Mouse (Mus musculus) heart, postnatal 4 days (tissue): ENCODE results near the gene Kcna2. TPM values are rescaled to one million over a fixed set of nuclear protein-coding genes. Genes with fewer than 3 reads are reported as not detected.

Experiments
- DNase-seq: peaks from one replicate; pipeline ENCODE4 v3.0.0; 2021
- total RNA-seq, 2 experiments: library from RNA; stranded (reverse); gene quantifications; 2 replicates each; pipeline ENCODE4 v1.2.3; 2021

The Kcna2 gene
- under 1 TPM; 0.14 to 0.43 TPM for total RNA-seq

DNA sequence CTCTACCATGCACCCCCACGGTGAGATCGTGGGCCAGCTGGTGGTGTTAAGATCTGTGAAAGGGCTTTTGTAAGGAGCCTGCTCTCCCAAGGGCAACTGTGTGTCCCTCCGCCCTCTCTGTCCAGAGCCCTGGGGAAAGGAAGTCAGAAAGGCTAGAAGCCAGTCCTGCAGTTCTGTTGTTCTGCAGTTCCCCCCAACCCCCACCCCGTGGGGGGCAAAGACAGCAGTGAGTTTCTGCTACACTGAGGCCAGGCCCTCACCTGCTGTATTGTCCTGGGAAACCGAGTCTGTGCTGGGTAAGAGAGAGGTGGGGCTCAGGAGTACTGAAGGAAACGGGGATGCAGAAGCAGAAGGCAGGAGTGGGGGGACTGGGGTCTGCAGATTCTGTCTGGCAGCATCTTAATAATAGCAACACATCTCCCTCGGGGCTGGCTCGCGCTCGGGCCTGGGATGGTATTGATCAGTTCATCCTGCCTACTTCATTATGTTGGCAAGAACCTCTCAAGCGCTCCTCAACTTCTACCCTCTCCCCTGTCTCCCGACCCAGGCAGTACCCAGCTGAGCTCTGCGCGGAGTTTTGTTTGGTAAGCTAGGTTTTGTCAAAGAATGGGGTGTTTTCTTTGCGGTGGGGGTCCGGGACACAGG is at the start of gene Kcna2:
Kcna2 (plus strand) TSS at position 336 of the 645 bp plus-strand sequence.
- DNase-seq: no peak

DNA sequence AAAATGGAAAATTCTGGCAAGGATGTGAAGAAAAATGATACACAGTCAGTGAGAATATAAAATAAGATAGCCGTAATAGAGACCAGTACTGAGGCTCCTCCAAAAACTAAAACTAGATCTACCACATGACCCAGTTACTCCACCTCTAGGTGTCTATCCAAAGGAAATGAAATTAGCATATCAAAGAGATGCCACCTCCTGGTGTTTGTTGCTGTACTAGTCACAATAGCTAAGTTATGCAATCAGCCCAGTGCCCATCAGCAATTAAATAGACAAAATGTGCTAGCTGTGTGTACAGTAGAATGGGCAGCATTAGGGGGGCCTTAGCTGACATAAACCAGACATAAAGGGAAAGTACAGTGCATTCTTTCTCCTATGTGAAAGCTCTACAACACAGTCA is 39.5 kb upstream of the Kcna2 start:
- DNase-seq: no peak

DNA sequence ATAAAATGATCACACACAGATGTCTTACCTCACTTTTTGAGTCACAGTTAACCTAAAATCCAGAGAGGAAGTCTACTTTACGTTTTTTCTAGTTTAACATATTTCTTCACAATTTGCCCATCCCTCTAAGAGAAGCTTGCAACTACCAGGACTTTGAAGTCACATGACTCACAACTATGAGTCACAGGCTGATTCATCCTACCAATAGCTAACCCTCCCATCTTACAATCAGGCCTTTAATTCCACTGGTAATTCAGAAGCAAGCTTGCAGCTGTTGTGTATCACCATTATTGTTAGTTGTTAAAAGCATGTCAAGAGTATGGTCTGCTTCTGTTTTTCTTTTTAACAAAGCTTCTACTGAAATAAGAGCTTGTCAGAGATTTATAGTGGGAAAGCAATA is 38.2 kb upstream of the Kcna2 start:
- no peak for DNase-seq

DNA sequence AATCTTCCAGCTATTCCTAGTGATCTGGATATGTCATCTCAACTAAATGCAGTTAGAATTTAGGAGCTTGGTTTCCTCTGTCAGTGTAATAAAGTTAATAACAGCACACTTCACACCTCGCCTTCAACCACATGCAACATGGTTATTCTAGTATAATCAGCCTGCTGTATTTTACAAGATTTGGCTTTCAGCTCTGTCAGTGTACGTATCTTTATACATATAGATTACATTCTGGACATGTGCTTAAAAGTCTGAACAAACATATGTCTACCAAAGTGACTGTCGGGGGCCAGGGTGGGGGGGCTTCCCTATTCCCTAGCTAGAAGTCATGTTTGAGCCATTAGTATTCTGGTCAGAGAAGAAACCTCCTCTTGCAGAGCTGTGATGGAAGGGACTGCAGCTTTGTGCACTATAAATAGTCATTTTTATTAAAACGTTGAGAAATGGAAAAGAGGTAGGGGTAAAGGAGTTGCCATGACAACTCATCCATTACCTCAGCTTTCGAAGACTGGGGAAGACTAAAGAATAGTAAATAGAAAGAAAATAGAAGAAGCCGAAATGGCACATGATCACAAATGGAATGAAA is 35.3 kb upstream of the Kcna2 start:
- DNase-seq: no peak

DNA sequence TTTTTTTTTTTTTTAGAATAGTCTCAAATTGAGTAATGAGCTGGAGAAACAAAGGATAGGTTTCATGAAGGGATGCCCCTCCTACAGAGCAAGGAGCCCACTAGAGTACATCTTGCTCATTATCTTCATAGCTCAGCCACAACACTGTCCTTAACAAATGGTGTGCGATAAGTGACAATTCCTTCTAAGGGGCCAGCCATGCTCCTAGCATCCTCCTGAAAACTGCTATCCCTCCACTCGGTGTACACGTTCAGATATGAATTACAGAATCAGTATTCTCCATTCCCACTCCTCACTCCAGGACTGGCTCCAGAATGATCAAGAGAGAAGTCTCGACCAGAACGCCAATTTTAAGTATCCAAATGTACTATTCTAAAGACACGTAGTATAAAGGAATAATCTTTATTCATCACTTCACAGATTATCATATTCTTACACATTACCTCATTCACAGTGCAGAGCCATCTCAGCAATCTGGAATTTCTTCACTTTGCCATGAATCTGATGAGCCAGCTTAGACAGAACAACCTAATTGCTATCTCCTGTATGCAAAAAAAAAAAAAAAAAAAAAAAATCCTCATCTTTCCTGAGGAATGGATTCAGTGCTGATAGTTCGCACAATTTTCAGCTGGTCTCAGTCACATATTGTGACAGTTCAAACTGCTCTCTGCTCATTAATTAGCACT is 34.6 kb upstream of the Kcna2 start:
- no peak for DNase-seq

DNA sequence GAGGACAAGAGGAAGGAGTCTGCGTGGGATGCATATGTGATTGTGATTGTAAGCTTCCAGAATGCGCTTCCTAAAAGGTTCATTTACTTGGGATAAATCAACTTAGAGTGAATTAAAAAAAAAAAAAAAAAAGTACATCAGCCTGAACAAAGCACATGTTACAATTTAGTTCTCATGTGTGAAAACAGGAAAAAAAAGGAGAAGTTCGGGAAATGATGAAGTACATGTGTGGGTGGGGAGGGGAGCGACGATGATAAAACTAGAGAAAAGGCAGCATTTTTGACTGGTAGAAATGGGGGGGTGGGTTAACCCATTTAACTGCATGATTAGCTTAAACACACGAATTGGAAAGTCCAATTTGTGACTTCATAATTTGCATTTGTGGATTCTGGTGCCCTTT is 33.7 kb upstream of the Kcna2 start:
- DNase-seq: no peak

DNA sequence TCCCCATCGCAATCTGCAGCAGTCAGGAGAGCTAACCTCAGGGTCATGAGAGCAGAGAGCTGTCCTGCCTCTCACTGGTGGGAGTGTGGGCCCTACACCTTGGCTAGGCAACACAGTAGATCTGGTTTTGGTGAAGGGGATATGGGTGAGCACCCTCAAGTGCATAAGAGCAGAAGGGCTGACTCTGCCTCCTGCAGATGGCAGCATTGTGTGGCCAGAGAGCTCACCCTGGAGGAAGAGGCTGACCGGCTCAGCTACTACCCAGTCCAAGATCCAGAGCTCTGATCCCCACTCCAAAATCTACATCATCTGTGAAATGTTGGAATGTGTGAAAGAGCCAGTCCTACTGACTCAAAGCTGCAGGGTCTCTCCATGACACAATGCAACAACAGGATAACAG is 27.1 kb upstream of the Kcna2 start:
- DNase-seq: no peak

DNA sequence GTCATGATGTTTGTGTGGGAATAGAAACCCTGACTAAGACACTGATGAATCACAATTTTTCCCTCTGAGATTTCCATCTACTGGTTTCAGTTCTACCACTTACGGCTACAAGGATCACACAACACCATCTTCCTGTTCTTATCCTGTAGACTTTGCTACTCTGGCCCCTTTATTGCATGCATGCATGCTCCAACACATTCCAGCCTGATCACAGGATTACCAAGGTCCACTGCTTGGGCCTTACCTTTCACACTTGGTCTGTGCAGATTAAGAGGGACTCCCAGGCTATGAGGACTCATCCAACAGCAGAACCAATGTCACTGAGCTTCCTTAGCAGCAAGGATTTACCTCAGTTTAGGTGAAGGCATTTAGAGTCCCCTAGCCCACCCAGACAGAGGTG is 25.2 kb upstream of the Kcna2 start:
- no peak for DNase-seq

DNA sequence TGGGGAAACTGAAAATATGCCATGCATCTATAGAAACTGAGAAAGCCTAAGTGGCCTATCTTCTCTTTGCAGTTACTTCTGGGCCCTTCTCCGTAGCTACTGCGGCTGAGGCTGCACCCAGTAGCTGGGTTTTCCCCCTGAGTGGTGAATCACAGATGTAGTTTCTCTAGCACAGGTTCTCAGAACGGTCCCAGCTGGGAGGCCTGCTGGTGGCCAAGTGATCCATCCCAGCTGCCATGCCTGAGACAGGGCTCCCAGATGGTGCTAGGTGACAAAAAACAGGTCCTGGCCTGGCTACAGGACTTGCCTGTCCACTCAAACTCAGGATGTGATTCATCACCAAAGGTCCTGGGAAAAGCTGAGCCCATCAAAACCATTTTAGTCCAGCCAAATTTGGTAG is 24.3 kb upstream of the Kcna2 start:
- DNase-seq: no peak

DNA sequence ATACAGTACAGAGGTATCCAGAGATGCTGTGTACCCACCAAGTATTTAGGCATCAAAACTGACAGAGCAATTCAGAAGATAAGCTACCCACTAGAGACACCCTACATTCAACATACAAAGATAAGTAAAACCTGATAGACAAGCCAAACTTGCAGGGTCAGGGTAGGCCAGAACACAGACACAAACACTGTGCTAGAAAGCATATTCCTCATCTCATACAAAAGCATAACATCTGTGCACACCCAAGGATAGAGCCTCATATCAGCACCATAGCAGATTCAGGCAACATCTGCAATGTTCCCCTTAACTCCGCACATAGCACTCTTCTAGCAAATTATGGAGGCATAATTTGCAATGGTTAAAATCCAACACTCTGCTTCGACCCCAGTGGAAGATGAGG is 23.8 kb upstream of the Kcna2 start:
- no peak for DNase-seq

DNA sequence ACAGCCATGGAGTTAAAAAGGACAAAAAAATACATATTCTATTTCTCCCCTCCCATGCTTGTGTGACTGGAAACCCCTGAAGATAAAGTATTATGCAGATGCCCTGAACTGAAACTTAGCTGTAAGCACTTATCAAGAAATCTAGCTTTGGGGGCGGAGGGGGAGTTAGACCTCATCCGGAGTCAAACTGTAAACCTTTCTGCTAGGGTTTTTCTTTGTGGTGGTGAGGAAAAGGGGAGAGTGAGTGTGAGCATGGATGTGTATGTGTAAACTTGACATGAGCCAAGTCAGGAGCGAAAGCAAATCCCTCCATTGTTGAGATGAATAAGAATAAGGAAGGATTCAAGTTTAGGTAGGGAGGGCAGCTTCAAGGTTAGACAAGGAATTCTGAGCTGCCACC is 20.1 kb upstream of the Kcna2 start:
- no peak for DNase-seq

DNA sequence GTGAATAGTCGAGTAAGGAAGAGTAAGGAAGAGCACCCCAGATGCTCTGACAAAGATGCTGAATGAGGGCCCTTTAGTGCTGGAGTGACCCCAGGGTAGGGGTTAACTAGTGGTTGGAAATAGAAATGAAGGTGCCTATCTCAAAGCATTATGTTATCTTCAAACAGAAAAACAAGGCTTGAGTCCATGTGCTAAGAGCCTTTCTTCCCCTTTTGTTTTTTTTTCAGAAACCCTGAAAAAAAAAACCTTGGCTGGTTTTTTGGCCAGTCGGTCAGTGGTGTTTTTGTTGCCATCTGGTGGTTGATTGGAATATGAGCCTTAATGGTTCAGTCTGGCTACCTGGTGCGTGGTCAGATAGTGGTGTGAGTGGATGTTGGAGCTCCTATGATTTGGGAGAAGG is 19.7 kb upstream of the Kcna2 start:
- DNase-seq: peak; percentile 22

DNA sequence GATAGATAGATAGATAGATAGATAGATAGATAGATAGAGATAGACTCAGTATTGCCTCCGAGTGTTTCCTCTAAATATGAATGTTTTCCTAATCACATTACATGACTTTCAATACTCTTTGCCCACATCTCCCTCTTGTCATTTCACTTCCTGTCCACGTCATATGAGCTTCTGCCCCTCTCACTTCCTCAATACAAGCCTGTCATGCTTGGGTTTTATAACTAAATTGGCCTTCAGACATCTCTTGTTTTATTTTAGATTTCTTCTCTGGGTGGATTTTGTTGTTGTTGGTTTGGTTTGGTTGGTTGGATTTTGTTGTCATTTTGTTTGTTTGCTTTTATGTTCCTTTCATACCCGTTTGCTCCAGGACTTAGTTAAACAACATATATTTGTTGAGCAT is 16.4 kb upstream of the Kcna2 start:
- no peak for DNase-seq

DNA sequence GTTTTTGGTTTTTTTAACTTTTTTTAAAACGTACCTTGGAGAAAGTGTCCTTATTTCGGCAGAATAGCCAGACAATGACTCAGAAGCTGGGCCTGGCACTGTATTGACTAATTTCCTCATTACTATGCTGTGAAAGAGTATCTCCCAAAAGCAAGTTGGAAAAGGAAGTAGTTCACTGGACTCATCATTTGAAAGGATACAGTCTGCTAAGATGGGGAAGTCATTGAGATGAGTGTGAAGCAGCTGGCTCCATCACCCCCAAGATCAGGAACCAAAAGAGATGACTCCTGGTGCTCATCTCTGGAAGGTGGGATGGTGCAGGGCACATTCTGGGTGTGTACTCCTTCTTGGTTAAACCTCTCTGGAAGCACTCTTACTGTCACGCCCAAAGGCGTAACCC is 13.5 kb upstream of the Kcna2 start:
- DNase-seq: no peak

DNA sequence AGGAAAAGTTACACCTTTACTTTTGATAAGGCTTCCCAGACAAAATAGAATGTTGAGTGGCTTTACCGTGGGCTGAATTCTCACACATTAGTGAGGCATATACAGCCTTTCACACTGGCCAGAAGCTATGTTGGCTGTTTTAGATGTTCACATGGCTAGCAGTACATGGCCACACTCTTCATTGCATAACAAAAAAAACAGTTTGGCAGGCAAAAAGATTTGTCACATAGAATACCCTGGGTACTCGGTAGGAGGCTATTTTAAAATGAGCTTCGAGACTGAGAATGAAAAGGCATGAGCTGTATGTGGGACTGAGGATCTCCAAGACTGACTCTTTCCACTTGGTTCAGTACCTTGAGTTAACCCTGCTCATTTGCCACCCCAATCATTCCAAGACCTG is 12.1 kb upstream of the Kcna2 start:
- DNase-seq: no peak

DNA sequence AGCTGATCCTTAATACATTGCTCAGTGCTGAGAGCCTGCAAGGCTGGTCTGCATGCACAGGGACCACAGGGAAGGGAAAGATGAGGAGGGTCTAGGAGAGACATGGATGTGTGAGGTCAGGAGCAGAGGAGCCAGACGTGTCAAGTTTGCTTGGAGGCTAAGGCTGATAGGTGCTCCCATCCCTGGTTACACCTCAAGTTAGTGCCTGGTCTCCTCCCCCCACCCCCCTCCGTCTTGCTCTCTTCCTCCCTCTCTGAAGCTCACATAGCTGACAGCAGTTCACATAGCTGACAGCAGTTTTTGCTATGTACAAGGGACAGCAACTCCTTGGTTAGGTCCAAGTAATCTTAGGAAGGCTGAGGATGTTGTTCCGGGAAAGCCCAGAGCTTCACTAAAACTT is 11.5 kb upstream of the Kcna2 start:
- no peak for DNase-seq

DNA sequence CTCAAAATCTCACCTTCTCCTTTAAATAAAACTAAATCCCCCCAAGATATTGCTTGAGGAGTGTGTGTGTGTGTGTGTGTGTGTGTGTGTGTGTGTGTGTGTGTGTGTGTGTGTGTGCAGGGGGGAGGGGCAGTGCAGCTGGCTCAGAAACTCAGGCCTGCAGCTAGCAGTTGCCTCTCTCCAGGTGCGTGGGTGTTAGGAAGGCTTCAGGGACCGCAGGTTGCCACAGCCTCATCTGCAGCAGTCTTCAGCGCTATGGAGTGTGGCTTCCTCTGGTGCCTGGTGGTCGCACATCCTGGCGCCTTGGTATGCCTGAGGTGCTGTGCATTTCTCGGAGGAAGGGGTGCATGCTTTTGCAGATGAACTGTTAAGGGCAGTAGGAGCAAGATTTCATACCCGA is 10.9 kb upstream of the Kcna2 start:
- no peak for DNase-seq

DNA sequence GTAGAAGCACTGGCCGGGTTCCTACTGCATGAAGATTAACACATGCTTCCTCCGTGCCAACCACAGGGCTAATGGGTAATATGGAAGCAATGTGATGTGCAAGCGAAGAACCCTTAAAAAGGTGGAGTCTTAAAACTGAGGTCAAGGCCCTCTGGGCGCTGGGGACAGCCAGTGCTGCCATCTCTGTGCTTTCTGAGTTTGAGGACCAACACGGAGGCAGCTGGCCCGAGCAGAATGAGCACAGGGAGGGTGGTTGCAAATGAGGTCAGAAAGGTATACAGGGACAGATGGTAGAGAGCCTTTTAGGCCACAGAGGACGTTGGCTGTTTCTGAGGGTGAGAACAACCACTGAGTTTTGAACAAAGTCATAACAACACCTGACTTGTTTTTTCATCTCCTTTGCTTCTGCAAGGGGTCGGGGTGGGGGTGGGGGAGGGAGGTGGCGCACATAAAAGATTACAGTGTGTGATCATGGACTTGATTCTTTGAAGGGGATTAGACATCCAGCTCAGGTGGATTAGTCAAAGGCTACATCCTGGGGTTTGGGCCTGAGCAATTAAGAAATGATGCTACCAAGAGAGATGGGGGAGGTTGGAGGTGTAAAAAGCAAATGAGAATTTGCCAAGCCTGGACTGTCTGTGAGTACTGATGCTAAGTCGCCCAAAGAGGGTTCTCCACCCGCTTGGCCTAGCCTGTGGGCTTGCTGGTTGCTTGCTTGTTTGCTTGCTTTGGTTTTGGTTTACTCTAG is 10.4 kb upstream of the Kcna2 start:
- DNase-seq: no peak

DNA sequence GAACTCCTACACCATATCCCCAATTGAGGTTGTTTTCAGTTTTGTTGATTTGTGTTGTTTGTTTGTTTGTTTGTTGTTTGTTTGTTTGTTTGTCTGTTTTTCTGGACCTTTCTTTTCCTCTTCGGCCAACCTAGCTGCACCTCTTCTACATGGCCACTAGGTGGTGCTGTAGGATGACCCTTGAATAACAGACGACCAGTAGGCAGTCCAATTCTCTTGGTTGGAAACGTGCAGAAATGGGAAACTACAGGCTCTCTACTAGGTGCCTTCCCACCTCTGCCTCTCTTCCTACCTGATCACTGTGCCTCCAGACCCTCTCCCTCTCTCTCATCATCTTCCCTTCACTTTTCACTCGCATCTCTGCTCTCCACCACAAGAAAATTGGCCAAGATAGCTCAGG is 6.9 kb upstream of the Kcna2 start:
- DNase-seq: peak; percentile 65

DNA sequence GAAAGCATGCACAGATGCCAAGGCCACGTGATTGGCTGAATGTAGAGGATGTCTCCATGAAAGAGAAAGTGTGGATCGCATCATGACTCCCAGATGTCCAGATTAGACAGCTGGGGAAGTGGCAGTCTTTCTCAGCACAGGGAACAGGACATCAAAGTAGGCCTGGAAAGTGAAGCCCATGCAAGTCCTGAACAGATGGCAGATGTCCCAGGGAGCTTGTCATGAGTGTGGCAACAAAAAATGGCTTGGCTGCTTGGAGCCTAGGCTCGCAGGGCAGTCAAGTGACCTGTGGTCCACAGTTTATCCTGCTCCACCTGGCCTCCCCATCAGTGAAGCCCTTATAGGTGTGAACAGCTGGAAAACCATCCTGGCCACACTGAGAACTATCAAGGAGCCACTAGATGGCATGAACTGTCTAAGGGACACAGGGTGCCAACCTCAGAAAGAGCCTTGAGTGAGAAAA is 4.6 kb upstream of the Kcna2 start:
- no peak for DNase-seq

DNA sequence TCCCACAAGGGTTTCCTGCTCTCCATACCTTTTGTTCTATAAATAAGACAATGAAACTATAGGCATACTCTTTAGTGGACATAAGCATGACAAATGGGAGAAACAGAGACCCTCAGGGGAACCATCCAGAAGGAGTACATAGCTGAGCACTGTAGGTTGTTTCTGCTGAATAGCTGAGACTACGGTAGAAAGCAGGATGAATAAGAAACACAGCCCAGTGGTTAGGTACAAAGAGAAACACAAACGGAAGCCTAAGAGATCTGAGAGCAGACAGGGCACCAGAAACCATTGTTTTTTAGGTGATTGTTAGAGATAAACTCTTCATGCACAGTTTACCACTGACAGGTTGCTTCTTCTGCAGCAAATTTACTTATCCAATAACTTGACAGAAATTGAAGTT is 1.1 kb upstream of the Kcna2 start:
- DNase-seq: no peak

DNA sequence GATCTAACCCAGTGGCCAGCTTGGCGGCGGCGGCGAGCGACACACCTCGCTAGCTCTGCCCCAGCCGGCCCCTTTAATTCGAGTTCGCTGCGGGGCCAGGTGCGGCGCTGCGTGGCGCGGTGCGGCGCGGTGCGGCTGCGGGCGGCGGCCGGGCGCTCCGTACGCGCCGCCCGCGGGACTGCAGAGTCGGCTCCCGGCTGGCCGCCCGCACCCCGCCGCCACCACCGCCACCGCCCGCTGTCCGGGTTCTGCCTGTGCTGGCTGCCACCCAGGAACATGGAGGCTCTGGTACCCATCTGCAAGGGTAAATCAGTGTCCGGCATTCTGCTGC is 475 bp downstream of the Kcna2 start:
- DNase-seq: peak; percentile 17

DNA sequence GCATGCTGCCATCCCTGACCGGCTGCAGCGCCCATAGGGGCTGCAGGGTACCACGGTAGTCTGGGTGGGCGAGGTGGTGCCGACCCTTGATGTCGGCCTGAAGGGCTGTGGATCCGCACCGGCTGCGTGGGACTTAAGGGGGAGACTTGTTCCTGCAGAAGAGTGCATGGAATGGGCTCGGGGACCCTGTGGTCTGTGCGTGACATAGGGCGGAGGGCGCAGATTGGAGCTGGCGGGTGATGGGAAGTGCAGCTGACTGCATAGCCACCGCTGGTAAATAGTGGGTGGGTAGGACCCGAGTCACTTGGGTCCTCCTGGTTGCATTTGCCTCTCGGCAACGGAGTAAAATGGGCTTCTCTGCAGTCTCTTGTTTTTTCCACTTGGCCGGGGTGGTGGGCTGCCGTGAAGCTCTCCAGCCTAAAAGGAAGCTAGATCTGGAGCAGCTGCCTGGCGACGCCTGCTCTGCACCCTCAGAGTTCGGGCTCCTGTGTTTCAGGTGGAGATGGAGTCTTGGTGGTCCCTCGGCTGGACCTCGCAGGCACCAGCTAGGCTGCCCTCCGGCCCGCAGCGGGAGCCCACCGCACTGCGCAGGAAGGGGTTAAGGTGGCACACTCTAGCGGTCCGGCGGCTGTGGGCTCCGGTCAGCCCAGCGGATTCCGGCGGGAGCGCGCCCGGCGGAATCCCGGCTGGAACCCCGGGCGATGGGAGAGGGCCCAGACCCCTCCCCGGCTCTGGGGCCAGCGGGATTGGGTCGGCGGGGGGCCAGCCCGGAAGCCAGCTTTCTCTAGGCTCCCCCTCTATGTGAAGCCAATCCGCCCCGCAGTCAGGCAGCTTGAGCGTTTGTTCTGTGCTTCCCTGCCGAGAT is 1.1 kb downstream of the Kcna2 start:
- peak; percentile 25 for DNase-seq
